Mouse (Mus musculus): ENCODE data around the gene Cmtm8. TPM values are rescaled to one million over a fixed set of nuclear protein-coding genes. Genes with fewer than 3 reads are reported as not detected.

Gene Cmtm8
- polyA plus RNA-seq, 1 experiment from 2014 or later, result 66.5 TPM

DNA sequence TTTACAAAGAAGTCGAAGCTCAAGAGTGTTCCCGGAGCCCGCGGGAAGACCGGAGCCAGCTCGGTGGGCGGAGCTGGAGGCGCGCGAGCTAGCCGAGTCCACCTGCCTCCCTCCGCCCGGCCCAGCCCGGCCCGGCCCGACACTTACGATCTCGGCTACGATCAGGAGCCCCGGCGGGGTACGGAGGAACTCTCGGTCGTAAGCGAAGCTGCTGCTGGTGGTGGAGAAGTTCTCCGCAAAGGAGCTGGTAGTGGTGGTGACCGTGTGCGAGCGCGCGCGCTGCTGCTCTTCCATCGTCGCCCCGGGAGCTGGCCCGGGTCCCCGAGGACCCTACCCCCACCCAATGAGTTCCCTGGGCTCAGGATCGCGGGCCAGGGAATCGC, 331 bp downstream of the Cmtm8 start:
- H3K4me3 ChIP-seq (ENCODE audit: low read depth, low read length), result peak overlapping the region; percentile 68
- H3K4me1 ChIP-seq (replicated peaks; ENCODE audit: control insufficient read depth, insufficient read depth), result no peaks in the 10 kb centered on the region
- H3K9me3 ChIP-seq (ENCODE audit: control insufficient read depth, low read length), result no peaks in the 10 kb centered on the region
- TF ChIP-seq CTCF (IDR thresholded peaks at IDR 0.05; ENCODE audit: low read depth) (no peak), EP300 (optimal IDR thresholded peaks at IDR 0.05) (no peak)
- H3K27me3 ChIP-seq (ENCODE audit: control insufficient read depth, insufficient read depth, low read length), result no peaks in the 10 kb centered on the region
- WGBS, result under 1% methylated on average over 33 of the region's 40 CpGs
- peak overlapping the region; percentile 69 for H3K9ac ChIP-seq (ENCODE audit: low read length)
- peak overlapping the region; percentile 84 for H3K27ac ChIP-seq (replicated peaks)
- H3K36me3 ChIP-seq (ENCODE audit: control insufficient read depth, insufficient read depth, low read length), result no peaks in the 10 kb centered on the region
- H3K4me2 ChIP-seq (replicated peaks; ENCODE audit: low read depth), result peak overlapping the region; percentile 100
- peak; percentile 64 for ATAC-seq (ENCODE audit: low FRiP score, low TSS enrichment)
- DNase-seq (ENCODE audit: low spot score), result peak; percentile 84

DNA sequence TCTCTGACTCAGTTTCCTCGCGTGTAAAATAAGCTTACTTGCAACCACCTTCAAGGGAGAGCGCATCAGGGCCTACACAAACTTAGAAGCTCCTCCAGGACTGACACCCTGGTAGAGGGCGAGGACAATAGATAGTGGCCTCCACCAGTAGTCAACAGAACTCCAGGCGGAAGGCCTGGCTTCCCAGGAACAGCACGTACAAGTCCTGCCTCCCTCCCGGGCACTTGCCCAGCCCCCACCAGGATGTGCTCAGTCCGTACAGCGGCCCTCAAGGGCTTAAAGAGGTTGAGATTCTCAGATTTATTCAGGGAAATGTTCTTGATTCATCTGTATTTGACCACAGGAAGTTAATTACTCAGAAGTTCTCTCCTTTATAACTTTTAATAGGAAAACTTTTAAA, 1.1 kb downstream of the Cmtm8 start:
- Histone ChIP-seq H3K36me3 (ENCODE audit: control insufficient read depth, insufficient read depth, low read length) (no peaks in the 10 kb centered on the region), H3K27ac (replicated peaks) (peak overlapping the region; percentile 84), H3K27me3 (ENCODE audit: control insufficient read depth, insufficient read depth, low read length) (no peaks in the 10 kb centered on the region), H3K4me1 (replicated peaks; ENCODE audit: control insufficient read depth, insufficient read depth) (no peaks in the 10 kb centered on the region), H3K9me3 (ENCODE audit: control insufficient read depth, low read length) (no peaks in the 10 kb centered on the region), H3K9ac (ENCODE audit: low read length) (peak overlapping the region; percentile 69; the same call in 1 of the 2 replicates), H3K4me2 (replicated peaks; ENCODE audit: low read depth) (peak overlapping the region; percentile 100), H3K4me3 (ENCODE audit: low read depth, low read length) (peak overlapping the region; percentile 68)
- WGBS, result 49% methylated on average over 9 of the region's 9 CpGs
- peak; percentile 59; the same call in 1 of the 2 replicates for ATAC-seq (ENCODE audit: low FRiP score, low TSS enrichment)
- DNase-seq (ENCODE audit: low spot score), result peak; percentile 76
- TF ChIP-seq EP300 (optimal IDR thresholded peaks at IDR 0.05), result no peak
- no peak for TF ChIP-seq CTCF (IDR thresholded peaks at IDR 0.05; ENCODE audit: low read depth)

- peak; percentile 71 for DNase-seq (ENCODE audit: low spot score)
- WGBS, result 58% methylated on average over 7 of the region's 7 CpGs
- ATAC-seq (ENCODE audit: low FRiP score, low TSS enrichment), result no peak
Observed at GRCm38 (mm10) chr9:114842269-114842668, 1.7 kb downstream of the Cmtm8 start.

GRCm38 (mm10) chr9:114838870-114839269, 5.1 kb downstream of the Cmtm8 start:
- H3K4me2 ChIP-seq (replicated peaks; ENCODE audit: low read depth), result no peak overlapping the region
- TF ChIP-seq CTCF (IDR thresholded peaks at IDR 0.05; ENCODE audit: low read depth), result no peak
- TF ChIP-seq EP300 (optimal IDR thresholded peaks at IDR 0.05), result no peak
- no peaks in the 10 kb centered on the region for H3K9me3 ChIP-seq (ENCODE audit: control insufficient read depth, low read length)
- H3K9ac ChIP-seq (ENCODE audit: low read length), result no peak overlapping the region
- DNase-seq (ENCODE audit: low spot score) (no peak), ATAC-seq (ENCODE audit: low FRiP score, low TSS enrichment) (no peak)
- no peak overlapping the region for H3K27ac ChIP-seq (replicated peaks)
- H3K4me3 ChIP-seq (ENCODE audit: low read depth, low read length), result no peak overlapping the region
- H3K27me3 ChIP-seq (ENCODE audit: control insufficient read depth, insufficient read depth, low read length), result no peaks in the 10 kb centered on the region
- 73% methylated on average over 5 of the region's 5 CpGs for WGBS
- H3K36me3 ChIP-seq (ENCODE audit: control insufficient read depth, insufficient read depth, low read length), result no peaks in the 10 kb centered on the region
- H3K4me1 ChIP-seq (replicated peaks; ENCODE audit: control insufficient read depth, insufficient read depth), result no peaks in the 10 kb centered on the region

More at GRCm38 (mm10) chr9:114842269-114842668, 1.7 kb downstream of the Cmtm8 start:
- Histone ChIP-seq H3K27ac (replicated peaks) (peak overlapping the region; percentile 84), H3K27me3 (ENCODE audit: control insufficient read depth, insufficient read depth, low read length) (no peaks in the 10 kb centered on the region), H3K36me3 (ENCODE audit: control insufficient read depth, insufficient read depth, low read length) (no peaks in the 10 kb centered on the region), H3K9me3 (ENCODE audit: control insufficient read depth, low read length) (no peaks in the 10 kb centered on the region), H3K9ac (ENCODE audit: low read length) (no peak overlapping the region), H3K4me1 (replicated peaks; ENCODE audit: control insufficient read depth, insufficient read depth) (no peaks in the 10 kb centered on the region), H3K4me3 (ENCODE audit: low read depth, low read length) (peak overlapping the region; percentile 68; the same call in 1 of the 2 replicates), H3K4me2 (replicated peaks; ENCODE audit: low read depth) (peak overlapping the region; percentile 100)
- TF ChIP-seq EP300 (optimal IDR thresholded peaks at IDR 0.05), result no peak
- TF ChIP-seq CTCF (IDR thresholded peaks at IDR 0.05; ENCODE audit: low read depth), result no peak

- H3K9me3 ChIP-seq (ENCODE audit: control insufficient read depth, low read length), result no peaks in the 10 kb centered on the region
- H3K4me2 ChIP-seq (replicated peaks; ENCODE audit: low read depth), result no peak overlapping the region
- H3K27me3 ChIP-seq (ENCODE audit: control insufficient read depth, insufficient read depth, low read length), result no peaks in the 10 kb centered on the region
- no peaks in the 10 kb centered on the region for H3K36me3 ChIP-seq (ENCODE audit: control insufficient read depth, insufficient read depth, low read length)
- no peak overlapping the region for H3K27ac ChIP-seq (replicated peaks)
- TF ChIP-seq EP300 (optimal IDR thresholded peaks at IDR 0.05) (no peak), CTCF (IDR thresholded peaks at IDR 0.05; ENCODE audit: low read depth) (no peak)
- no peaks in the 10 kb centered on the region for H3K4me1 ChIP-seq (replicated peaks; ENCODE audit: control insufficient read depth, insufficient read depth)
- H3K4me3 ChIP-seq (ENCODE audit: low read depth, low read length), result no peak overlapping the region
- WGBS, result 33% methylated on average over 6 of the region's 6 CpGs
- no peak overlapping the region for H3K9ac ChIP-seq (ENCODE audit: low read length)
- DNase-seq (ENCODE audit: low spot score) (no peak), ATAC-seq (ENCODE audit: low FRiP score, low TSS enrichment) (no peak)
Observed at GRCm38 (mm10) chr9:114831527-114831926, 12.4 kb downstream of the Cmtm8 start.

GRCm38 (mm10) chr9:114830351-114830750, 13.6 kb downstream of the Cmtm8 start:
- WGBS, result 36% methylated on average over 7 of the region's 7 CpGs

More at GRCm38 (mm10) chr9:114830351-114830750, 13.6 kb downstream of the Cmtm8 start:
- TF ChIP-seq EP300 (optimal IDR thresholded peaks at IDR 0.05) (no peak), CTCF (IDR thresholded peaks at IDR 0.05; ENCODE audit: low read depth) (no peak)
- Histone ChIP-seq H3K4me1 (replicated peaks; ENCODE audit: control insufficient read depth, insufficient read depth) (no peaks in the 10 kb centered on the region), H3K4me2 (replicated peaks; ENCODE audit: low read depth) (no peak overlapping the region), H3K9me3 (ENCODE audit: control insufficient read depth, low read length) (no peaks in the 10 kb centered on the region), H3K27ac (replicated peaks) (no peak overlapping the region), H3K4me3 (ENCODE audit: low read depth, low read length) (no peak overlapping the region), H3K9ac (ENCODE audit: low read length) (no peak overlapping the region), H3K27me3 (ENCODE audit: control insufficient read depth, insufficient read depth, low read length) (no peaks in the 10 kb centered on the region), H3K36me3 (ENCODE audit: control insufficient read depth, insufficient read depth, low read length) (no peaks in the 10 kb centered on the region)
- ATAC-seq (ENCODE audit: low FRiP score, low TSS enrichment), result no peak
- DNase-seq (ENCODE audit: low spot score), result no peak
